Mouse (Mus musculus): ENCODE data around the gene Zfp952.
"Not testable (repeated sequence)": the region's sequence is repeated elsewhere in the genome, so short reads cannot be mapped to it uniquely, and the experiment has no call there.

Gene Zfp952

DNA sequence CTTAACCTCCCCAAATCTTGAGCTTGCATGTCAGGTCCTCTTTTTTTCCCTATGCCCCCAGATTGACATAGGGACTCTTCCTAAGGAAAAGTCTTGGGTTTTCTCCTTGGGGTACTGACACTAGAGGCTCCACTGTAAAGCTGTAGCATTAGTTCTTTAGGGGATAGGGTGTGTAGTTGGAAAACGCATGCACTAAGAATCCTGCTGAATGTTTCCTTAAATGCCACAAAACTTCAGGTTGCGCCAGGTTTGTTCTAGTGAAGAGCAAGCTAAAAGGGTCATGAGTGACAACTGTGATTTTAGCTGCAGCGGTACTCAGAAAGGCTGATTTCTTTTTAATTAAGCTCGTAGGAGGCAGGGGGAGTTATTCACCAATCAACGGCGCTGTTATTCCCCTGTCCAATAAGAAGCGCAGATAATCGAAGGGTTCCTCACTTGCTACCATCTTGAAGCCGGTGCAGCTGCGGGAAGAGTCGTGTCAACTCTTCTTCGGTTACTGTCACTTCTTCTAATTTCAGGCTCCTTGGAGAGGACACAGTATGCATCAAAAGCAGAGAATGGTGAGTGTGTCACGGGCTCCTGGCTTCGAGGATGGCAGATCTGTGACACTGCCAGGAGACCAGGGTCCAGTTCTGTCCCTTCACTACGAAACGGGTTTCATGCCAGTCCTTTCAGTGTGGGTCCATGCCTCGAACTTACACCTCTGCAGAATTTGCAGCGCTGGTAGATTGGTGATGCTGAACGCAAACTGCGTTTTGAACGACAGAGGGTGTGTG, at the start of gene Zfp952:
Gene Zfp952, plus strand, starts transcription at position 431 of the 776 bp plus-strand sequence.
- peak; percentile 79 for DNase-seq (ENCODE audit: low read depth, low spot score)

DNA sequence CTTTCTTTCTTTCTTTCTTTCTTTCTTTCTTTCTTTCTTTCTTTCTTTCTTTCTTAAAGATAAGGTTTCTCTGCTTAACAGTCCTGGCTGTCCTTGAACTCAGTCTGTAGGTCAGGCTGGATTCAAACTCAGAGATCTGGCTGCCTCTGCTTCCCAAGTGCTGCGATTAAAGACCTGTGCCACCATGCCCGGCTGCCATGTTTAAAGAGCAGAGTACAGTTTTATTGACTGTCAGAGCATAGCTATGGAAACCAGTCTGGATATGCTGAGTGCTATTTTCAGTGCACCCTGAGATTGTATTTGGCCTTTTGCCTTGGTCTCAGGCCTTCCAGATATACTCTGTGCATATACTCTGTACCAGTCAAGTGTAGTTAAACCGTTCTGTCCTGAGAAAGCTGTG, 49.3 kb upstream of the Zfp952 start:
- DNase-seq (ENCODE audit: low read depth, low spot score) = no peak

DNA sequence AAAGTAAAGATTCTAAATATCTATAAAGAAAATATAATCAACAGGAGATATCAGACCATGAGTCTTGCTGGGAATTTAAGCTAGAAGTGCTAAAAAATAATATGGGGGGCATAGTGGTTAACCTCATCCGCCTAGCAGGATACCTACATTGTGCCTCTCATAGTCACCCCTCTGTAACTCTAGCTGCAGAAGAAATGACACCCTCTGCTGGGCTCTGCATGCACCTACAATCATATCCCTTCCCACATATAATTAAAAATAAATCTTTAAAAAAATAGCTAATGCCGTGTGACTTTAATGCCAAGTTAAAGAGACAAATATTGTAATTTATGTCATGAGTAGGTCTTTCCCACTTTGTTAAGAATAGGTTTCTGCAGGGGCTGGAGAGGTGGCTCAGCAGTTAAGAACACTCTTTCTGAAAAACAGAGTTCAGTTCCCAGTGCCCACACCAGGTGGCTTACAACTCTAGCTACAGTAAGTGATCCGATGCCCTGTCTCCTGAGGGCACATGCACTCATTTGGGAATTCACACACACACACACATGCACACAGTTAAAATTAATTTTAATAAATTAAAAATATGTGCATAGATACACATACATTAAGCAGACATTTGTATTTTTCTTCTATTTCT, 48.4 kb upstream of the Zfp952 start:
- DNase-seq (ENCODE audit: low read depth, low spot score) = no peak

DNA sequence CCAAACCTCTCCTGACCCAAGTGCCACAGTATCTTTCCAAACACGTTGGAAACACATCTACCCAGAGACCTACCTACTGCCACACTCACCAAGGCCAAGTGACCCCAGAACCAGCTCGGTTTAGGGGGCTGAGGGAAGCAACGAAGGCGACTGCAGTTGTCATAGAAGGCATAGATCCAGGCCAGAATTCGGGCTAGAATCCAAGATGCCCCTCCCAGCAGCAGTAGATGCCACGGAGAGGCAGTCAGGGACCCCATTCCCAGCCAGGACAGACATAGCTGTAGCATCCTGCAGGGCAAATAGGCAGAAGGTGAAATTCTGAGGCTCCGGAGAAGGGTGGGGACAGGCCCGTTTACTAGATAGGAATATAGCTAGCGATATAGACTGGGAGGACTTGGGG, 46.2 kb upstream of the Zfp952 start:
- no peak for DNase-seq (ENCODE audit: low read depth, low spot score)

DNA sequence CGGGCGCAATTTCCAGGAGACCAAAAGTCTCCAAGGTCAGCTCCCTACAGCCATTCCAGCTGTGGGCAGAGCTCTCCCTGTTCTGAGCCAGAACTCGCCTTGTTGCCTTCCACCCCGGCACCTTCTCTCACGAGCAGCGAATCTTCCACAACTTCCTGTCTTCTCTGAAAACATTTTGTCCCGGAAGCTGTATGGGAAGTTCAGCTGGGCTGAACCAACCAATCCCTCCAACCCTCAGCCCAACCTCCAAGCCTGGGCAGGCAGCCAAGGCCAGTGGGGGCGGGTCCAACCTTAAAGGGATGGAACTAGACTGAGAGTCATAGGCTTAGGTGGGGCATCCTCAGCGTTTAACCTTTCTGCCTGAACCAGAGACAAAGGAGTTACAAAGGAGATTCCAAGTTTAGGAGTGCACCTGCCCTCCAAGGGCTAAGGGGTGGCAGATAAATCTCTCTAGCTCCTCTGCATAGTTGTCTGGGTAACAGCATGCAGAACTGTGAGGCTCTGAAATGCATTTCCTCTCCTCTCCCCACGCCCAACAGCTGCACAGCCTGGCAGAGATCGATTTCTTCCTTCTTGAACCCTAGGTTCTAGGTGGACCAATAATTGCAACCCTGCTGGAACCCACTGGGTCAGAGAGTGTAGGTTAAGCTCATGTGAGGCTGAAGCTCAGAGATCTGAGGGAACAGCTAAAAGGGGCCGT, 45.6 kb upstream of the Zfp952 start, which contains the start of gene Cyp4f13:
Gene Cyp4f13, minus strand, starts transcription at position 188 of the 700 bp plus-strand sequence.
- DNase-seq (ENCODE audit: low read depth, low spot score) = no peak

DNA sequence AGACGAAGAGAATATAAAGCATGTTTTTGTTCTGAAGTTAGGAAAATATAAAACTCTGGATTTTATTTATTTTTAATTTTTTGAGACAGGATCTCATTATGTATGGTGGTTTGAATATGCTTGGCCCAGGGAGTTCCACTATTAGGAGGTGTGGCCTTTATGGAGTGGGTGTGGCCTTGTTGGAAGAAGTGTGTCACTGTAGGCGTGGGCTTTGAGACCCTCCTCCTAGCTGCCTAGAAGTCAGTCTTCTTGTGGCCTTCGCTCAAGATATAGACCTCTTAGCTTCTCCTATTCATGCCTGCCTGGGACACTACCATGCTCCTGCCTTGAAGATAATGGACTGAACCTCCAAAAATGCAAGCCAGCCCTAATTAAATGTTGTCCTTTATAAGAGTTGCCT, 42.8 kb upstream of the Zfp952 start:
- DNase-seq (ENCODE audit: low read depth, low spot score) = no peak

DNA sequence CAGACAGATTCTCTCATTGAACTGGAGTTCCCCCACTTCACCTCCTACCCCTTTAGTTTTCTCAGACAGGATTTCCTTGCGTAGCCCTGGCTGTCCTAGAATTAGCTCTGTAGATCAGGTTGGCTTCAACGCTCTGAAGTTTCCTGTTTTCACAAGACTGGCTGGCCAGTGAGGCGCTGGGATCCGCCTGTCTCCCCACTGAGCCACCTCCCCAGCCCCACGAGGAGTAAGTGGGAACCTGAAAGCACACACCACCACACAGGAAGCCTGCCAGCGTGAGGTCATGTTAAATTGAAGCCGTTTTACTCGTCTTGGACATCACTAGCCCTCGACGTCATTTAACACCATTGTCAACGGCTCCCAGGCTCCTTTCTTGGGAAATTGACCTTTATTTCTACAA, 41.9 kb upstream of the Zfp952 start:
- DNase-seq (ENCODE audit: low read depth, low spot score) = no peak

DNA sequence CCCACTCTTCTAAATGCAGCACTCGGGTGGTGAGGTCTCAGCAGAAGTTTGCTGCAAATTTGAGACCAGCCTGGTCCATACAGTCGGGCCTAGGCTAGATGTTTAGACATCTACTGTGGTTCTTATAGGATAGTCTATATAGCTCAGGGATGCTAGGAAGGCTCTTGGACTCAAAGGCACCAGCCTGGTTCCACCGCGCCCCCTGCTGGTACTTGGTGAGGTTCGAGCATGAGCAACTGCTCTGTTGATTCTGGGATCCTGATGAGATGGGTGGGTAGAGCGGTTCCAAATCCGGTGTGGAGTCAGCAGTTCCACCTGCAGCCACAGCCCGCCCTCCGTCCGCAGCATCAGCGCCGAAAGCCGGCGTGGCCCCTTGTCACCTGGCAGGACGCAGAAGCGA, 41.5 kb upstream of the Zfp952 start:
- no peak for DNase-seq (ENCODE audit: low read depth, low spot score)

DNA sequence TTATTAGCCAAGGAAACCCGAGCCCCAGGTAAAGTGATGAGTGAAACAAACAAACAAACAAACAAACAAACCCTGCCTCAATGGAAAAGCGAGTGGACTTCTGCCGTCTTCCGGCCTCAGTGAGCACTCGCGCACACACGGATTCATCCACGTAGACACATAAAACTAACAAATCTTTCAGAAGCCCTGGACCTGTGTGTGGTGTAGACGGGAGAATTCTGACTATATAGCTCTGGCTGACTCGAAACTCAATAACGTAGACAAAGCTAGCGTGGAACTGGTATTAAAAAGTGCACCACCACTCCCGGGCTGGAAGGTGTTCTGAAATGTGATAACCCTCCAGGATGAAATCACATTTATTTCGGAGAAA, 27.7 kb upstream of the Zfp952 start:
- no peak for DNase-seq (ENCODE audit: low read depth, low spot score)

DNA sequence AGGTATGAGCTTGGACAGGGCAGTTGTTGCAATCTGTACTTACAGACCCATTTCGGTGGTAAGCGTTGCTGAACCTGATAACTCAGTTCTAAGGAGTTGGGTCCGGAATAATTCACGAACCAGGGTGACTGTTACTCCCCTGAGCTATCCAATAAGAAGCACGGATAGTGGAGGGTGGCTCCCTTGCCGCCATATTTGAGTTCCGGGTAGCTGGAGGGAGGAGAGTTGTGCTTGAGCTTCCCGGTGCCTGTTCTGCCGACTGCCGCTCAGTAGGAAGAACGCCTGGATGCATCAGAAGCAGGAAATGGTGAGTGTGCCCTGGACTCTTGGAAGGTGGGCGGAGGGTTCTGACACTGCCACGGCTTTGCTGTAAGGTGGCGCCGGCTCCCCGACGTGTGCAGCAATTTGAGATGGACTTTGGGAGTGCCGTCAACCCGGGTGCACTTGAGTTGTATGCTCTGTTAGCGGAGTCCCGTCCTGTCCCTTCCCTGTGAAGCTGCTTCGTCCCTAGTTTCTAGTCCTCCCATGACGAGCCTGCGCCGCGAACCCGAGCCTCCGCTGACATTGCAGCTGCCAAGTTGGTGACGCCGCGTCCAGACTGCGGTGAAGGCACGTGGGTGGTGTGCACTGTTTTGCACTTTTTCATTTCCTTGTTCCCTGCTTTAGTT, 27.2 kb upstream of the Zfp952 start, which contains the start of gene Zfp472:
Gene Zfp472, plus strand, starts transcription at position 192 of the 668 bp plus-strand sequence.
- DNase-seq (ENCODE audit: low read depth, low spot score) = peak; percentile 86

DNA sequence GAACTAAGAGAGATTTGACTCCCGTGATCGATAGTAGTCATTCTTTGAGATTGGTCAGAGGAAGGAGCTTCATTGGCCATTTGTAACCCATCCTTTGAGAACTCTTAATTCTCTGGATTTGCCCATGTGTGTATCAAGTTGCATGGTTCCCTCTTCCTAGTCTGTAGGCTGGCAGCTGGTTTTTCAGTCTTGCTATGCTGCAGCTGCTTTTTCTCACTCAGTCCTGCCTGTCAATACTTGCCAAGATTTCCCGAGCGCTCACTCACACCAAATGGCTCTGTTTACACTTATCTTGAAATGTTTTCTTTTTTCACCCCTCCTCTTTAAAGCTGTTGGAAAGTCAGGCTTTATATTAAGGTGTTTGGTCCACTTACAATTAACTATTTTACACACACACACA, 11.6 kb upstream of the Zfp952 start:
- DNase-seq (ENCODE audit: low read depth, low spot score) = no peak

DNA sequence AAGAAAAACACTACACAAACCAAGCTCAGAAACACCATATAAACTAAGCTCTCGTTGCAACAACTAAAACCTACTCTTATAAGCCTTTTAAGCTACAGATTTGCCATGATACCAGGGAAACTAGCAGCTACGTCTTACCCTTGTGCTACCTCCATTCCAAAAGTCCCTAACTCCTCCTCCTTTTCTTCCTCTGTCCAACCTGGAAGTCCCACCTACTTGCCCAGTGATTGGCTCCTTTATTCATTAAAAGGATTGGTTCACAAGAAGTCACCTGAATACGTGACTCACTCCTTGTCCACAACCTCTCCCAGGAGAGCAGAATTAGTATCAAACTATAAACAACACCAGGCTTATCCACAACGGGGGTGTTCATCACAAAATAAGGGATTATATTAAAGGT, 6.6 kb upstream of the Zfp952 start:
- DNase-seq (ENCODE audit: low read depth, low spot score) = no peak

DNA sequence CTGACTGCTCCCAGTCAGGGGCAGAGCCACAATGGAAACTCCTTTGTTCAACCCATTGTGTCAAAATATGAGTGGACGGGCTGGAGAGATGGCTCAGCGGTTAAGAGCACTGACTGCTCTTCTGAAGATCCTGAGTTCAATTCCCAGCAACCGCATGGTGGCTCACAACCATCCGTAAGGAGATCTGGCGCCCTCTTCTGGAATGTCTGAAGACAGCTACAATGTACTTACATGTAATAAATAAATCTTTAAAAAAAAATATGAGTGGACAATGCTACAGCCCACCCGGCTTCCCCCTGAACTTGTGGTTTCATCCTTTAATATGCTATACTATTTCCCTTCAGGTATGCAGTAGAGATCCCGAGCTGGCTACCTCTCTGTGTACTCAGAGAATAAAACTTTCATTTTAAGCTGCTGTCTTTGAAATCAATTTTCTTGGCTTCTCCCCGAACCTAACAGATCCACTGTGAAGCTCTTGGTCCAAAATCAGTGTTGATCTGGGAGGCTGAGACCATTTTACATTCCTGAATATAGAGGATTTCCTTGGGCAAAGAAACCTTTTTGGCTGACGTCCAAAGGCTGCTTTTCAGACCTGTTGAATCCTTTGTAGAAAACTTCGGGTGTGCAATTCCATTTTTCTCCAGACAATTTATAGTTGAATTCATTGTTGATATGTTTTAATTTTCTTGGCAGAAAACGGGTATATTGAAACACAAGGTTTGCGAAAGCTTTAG, 797 bp upstream of the Zfp952 start:
- DNase-seq (ENCODE audit: low read depth, low spot score) = no peak

DNA sequence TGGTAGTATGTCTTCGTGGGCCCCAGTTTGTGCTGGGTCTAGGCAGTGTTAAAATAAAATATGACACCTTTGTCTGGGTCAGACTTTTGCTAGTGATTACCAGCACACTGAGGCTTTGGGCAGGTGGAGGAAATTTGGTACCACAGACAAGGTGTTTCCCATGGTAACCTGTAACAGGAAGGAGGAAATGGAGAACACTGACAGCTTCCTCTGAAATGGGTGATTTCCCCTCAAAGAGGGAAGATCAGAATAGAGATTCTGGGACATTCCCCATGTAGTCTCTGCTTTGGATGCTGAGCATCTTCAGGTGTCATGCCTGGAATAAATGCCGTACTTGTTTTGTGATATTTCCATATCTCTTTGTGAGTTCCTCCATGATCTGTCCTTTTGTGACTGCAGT, 5.6 kb downstream of the Zfp952 start:
- DNase-seq (ENCODE audit: low read depth, low spot score) = no peak

DNA sequence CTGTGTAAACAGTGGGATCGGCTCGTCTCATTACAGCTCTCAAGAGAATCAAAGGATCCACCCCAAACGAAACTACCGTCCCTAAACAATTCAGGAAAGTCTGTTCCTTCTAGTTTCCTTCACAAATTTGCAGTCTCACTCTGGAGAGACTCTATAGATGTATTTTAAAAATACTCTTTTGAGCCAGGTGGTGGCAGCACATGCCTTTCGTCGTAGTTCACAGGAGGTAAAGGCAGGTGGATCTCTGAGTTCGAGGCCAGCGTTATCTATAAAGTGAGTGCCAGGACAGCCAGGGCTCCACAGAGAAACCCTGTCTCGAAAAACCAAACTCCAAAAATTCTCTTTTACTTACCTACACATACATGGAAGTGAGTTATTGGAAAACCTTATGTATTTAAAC, 15.4 kb downstream of the Zfp952 start:
- no peak for DNase-seq (ENCODE audit: low read depth, low spot score)

DNA sequence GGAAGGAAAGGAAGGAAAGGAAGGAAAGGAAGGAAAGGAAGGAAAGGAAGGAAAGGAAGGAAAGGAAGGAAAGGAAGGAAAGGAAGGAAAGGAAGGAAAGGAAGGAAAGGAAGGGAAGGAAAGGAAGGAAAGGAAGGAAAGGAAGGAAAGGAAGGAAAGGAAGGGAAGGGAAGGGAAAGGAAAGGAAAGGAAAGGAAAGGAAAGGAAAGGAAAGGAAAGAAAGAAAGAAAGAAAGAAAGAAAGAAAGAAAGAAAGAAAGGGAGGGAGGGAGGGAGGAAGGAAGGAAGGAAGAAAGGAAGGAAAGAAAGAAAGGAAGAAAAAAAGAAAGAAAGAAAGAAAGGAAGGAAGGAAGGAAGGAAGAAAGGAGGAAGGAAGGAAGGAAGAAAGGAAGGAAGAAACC, 27.5 kb downstream of the Zfp952 start:
- not testable (repeated sequence) for DNase-seq (ENCODE audit: low read depth, low spot score)

DNA sequence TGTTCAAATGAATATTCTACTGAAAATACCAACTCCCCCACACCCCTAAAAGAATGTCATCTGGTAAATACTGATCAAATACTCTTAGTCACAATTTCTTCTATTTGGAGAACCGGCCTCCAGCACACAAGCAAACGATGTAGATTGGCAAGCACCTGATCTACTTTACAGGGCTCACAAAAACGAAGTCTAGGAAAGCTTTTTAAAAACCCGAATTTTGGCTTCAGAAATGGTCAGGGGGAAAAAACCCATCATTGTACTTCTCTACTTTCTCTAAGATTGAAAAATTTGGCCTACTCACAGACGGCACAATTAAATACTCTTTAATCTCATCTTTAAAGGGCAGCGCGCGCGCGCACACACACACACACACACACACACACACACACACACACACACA, 39.4 kb downstream of the Zfp952 start:
- DNase-seq (ENCODE audit: low read depth, low spot score) = no peak

DNA sequence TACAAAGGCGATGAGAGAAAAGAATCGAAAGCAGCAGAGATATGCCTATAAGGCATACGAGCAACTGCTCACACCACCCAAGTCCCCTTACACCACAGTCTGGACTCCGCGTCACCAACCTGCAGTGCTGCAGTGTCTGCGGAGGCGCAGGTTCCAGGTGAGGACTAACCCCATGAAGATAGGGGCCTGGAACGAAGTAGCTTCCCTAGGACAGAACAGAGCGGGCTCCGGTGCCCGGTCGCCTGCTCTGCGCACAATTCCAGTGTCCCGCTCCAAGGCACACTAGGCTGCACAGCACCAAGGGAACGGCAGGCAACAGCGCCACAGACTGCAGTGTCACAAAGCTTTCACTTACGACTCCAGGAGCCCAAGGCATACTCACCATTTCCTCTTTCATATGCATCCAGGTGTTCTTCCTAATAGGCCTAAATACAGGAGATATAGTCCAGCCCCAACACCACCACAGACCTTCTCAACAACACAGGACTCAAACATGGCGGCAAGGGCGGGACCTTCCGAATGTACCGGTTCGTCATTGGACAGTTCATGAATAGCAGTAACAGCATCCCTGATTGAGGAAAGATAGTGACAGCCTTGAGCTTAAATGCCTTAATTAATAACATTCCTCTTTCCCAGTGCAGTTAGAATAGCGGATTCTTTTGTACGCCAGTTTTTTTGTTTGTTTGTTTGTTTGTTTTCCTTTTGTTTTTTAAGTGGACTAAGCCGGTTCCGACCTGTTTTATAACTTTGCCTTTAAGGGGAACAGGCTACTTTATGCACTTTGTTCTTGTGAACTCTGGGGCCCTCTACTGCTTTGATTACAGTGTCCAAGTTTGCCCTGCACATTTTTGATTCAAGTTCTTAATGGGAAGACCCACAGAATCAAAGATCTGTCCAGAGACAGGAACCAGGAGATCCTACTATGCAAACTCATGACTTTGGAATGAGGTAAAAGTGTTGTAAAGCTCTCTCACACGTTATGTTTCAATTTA, 40.3 kb downstream of the Zfp952 start, which contains the start of gene Zfp763:
Gene Zfp763, minus strand, starts transcription at position 503 of the 992 bp plus-strand sequence.
- peak; percentile 65 for DNase-seq (ENCODE audit: low read depth, low spot score)

All from c-Kit-negative CD71-positive TER-119-positive erythroid progenitor cells, embryonic 14.5 days (primary cell).